Mouse (Mus musculus) cerebellum, adult (tissue): ENCODE measurements around the gene Dnm3.

Experiments used
- ATAC-seq: cut with Nextera tagmentation; 2 replicates; pipeline ENCODE4 v1.9.2; 2017; ENCODE audit warnings: mild to moderate bottlenecking, moderate library complexity, mixed read lengths; ENCODE audit not compliant: insufficient number of reproducible peaks, low FRiP score, low TSS enrichment

The Dnm3 gene

GRCm38 (mm10) chr1:161979536-161979935, 498.3 kb downstream of the Dnm3 start, which contains the start of gene 4930558K02Rik:
4930558K02Rik (minus strand) TSS chr1:161979636.
- ATAC-seq: no peak

GRCm38 (mm10) chr1:161978173-161978700, 499.6 kb downstream of the Dnm3 start:
- ATAC-seq: no peak

- no peak for ATAC-seq
Observed at GRCm38 (mm10) chr1:161977331-161977730, 500.5 kb downstream of the Dnm3 start.

- ATAC-seq: peak; percentile 81
Observed at GRCm38 (mm10) chr1:161976255-161977182, 501.3 kb downstream of the Dnm3 start.

- ATAC-seq: no peak
Observed at GRCm38 (mm10) chr1:161972233-161972632, 505.6 kb downstream of the Dnm3 start.

GRCm38 (mm10) chr1:161970874-161971273, 507.0 kb downstream of the Dnm3 start:
- no peak for ATAC-seq

- peak; percentile 97 for ATAC-seq
Observed at GRCm38 (mm10) chr1:161968589-161969407, 509.0 kb downstream of the Dnm3 start, which contains the start of gene Pigc. Pigc (plus strand) TSS chr1:161969186.

- ATAC-seq: no peak
Observed at GRCm38 (mm10) chr1:161967936-161968335, 509.9 kb downstream of the Dnm3 start.

- no peak for ATAC-seq
Observed at GRCm38 (mm10) chr1:161962465-161963377, 515.1 kb downstream of the Dnm3 start.

GRCm38 (mm10) chr1:161957964-161958950, 519.6 kb downstream of the Dnm3 start:
- no peak for ATAC-seq

GRCm38 (mm10) chr1:161955846-161956245, 522.0 kb downstream of the Dnm3 start:
- no peak for ATAC-seq

GRCm38 (mm10) chr1:161952599-161952998, 525.2 kb downstream of the Dnm3 start:
- no peak for ATAC-seq

GRCm38 (mm10) chr1:161951009-161951779, 526.6 kb downstream of the Dnm3 start:
- ATAC-seq: no peak

- ATAC-seq: no peak
Observed at GRCm38 (mm10) chr1:161942082-161942481, 535.8 kb downstream of the Dnm3 start.
